Mouse (Mus musculus): ENCODE data around the gene Ltbp3.

DNA sequence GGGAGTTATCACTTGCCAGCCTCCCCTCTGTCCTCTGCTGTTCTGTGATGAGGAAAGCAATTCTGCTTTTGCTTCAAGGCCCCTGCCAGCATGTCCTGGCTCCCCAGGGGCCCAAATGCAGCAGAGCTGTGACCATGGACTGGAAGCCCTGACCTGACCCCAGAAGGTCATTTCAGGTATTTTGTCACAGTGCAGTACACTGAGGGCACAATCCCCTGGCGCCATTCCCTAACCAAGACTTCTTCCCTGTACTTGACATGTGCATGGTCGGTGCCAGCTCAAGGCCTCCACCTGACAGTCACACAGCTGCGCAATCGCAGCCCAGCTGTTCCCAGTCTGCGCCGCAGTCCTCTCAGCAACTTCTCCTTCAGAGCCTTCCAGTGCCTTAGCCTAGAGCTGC lies 22.5 kb downstream of the Ltbp3 start:
- TF ChIP-seq TAL1 (IDR thresholded peaks at IDR 0.05; ENCODE audit: low read length) (no peak), GATA1 (IDR thresholded peaks at IDR 0.05; ENCODE audit: low read length) (no peak)

Data from erythroblast, embryonic 14.5 days (primary cell).